Mouse (Mus musculus): ENCODE results near the gene Tns1. TPM values are rescaled to one million over a fixed set of nuclear protein-coding genes. Genes with fewer than 3 reads are reported as not detected.
A peak's percentile ranks its signal among the peaks of the same experiment; 100 is the strongest.

Gene Tns1
- polyA plus RNA-seq, 1 experiment, result 111 TPM

DNA sequence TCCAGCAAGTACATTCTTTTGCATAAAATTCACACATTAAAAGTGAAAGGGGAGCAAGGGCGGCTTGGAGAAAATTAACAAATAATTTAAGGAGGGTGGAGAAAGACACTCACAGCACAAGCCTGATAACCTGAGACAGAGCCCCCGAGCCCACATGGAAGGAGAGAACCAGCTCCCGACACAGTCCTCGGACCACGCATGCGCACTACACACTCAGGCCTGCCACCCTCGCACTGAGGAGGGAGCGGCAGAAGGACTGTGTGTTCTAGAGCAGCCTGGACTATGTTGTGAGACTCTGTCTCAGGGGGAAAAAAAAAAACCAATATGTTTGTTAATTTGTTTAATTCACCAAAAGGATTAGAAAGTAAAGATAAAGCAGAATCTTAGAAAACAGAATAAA, 17.5 kb upstream of the Tns1 start:
- H3K4me3 ChIP-seq, result no peak overlapping the region
- no peak overlapping the region for H3K4me2 ChIP-seq (ENCODE audit: low read depth)
- H3ac ChIP-seq (ENCODE audit: control insufficient read depth, insufficient read length), result no peak overlapping the region
- H3K27me3 ChIP-seq (ENCODE audit: control insufficient read depth, insufficient read depth, insufficient read length), result no peaks in the 10 kb centered on the region
- H3K79me2 ChIP-seq (ENCODE audit: control insufficient read depth, insufficient read depth), result no peaks in the 10 kb centered on the region
- H3K36me3 ChIP-seq (ENCODE audit: control insufficient read depth, insufficient read depth), result no peaks in the 10 kb centered on the region
- TF ChIP-seq SRF (IDR thresholded peaks at IDR 0.05; ENCODE audit: control insufficient read depth, insufficient read length, low read depth), result no peak
- TF ChIP-seq CEBPB (IDR thresholded peaks at IDR 0.05; ENCODE audit: insufficient read depth, poor library complexity, severe bottlenecking), result no peak
- no peak for TF ChIP-seq MYOG (IDR thresholded peaks at IDR 0.05; ENCODE audit: control insufficient read depth in 1 of 3, insufficient read depth in 1 of 3, insufficient read length in 2 of 3, low read depth in 2 of 3)
- no peak for TF ChIP-seq MAX (IDR thresholded peaks at IDR 0.05; ENCODE audit: low read depth)
- TF ChIP-seq E2F4 (IDR thresholded peaks at IDR 0.05; ENCODE audit: insufficient read depth), result no peak
- no peak for TF ChIP-seq POLR2A (IDR thresholded peaks at IDR 0.05; ENCODE audit: insufficient read length, low read depth)
- TF ChIP-seq TCF3 (IDR thresholded peaks at IDR 0.05; ENCODE audit: insufficient read length, low read depth), result no peak
- no peak for TF ChIP-seq USF1 (IDR thresholded peaks at IDR 0.05; ENCODE audit: low read depth)
- TF ChIP-seq MYOD1 (IDR thresholded peaks at IDR 0.05; ENCODE audit: control insufficient read depth in 1 of 3, insufficient read length in 2 of 3, low read depth in 2 of 3), result no peak

DNA sequence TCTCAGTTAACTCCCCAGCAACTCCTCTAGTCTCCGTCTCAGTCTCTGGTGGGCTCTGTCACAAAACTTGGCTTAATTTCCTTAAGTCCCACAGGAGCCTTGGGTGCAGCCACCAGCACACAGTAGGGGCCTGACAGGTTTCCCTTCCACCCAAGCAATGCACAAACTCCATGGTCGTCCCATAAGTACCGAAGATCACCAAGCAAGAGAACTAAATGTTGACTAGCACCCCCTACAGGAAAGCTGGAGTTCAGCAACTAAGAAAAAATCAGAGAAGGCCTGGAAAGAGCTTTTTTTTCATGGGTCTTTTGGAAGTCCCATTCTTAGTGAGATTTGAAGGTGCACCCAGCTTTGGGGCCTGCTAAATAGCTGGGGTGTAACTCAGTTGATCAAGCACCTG, 15.2 kb upstream of the Tns1 start:
- no peak overlapping the region for H3K4me2 ChIP-seq (ENCODE audit: low read depth)
- no peaks in the 10 kb centered on the region for H3K36me3 ChIP-seq (ENCODE audit: control insufficient read depth, insufficient read depth)

DNA sequence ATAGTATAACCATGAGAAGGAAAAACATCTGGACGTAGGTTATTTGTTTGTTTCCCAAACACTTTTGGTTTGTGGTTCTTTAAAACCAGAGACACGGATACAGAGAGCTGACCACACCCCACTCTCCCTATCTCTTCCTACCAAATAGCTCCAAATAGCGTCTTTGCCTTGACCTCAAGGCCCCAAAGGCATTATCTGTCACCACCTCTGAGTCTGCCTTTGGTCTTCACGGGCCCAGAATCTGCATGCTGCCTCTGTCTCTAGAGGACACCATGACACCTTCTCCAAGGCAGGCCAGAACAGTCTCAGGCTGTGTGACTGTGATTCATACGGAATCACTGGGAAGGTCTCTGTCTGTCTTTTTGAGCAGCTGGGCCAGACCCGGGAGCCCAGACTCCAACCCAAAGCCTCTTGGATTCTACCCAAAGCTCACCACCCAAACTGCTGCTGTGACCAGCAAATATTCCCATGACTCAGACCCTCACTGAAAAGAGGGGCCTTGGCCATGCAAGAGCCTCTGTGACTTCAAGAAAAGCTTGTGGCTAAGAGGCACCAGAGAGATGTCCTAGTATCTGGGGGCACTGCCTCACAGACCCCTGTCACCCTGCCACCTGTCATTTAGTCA, 11.2 kb upstream of the Tns1 start:
- peak overlapping the region; percentile 50 for H3K4me2 ChIP-seq (ENCODE audit: low read depth)
- H3K36me3 ChIP-seq (ENCODE audit: control insufficient read depth, insufficient read depth), result no peaks in the 10 kb centered on the region
- no peaks in the 10 kb centered on the region for H3K27me3 ChIP-seq (ENCODE audit: control insufficient read depth, insufficient read depth, insufficient read length)
- TF ChIP-seq REST (IDR thresholded peaks at IDR 0.05; ENCODE audit: insufficient read depth, insufficient read length), result no peak
- H3ac ChIP-seq (ENCODE audit: control insufficient read depth, insufficient read length), result no peak overlapping the region
- no peaks in the 10 kb centered on the region for H3K79me2 ChIP-seq (ENCODE audit: control insufficient read depth, insufficient read depth)
- no peak overlapping the region for H3K4me3 ChIP-seq

More for the DNA sequence above, 15.2 kb upstream of the Tns1 start:
- Histone ChIP-seq H3K27me3 (ENCODE audit: control insufficient read depth, insufficient read depth, insufficient read length) (no peaks in the 10 kb centered on the region), H3K4me3 (no peak overlapping the region), H3ac (ENCODE audit: control insufficient read depth, insufficient read length) (no peak overlapping the region), H3K79me2 (ENCODE audit: control insufficient read depth, insufficient read depth) (no peaks in the 10 kb centered on the region)
- TF ChIP-seq MYOD1 (IDR thresholded peaks at IDR 0.05; ENCODE audit: control insufficient read depth in 1 of 3, insufficient read length in 2 of 3, low read depth in 2 of 3), result no peak
- no peak for TF ChIP-seq TCF12 (IDR thresholded peaks at IDR 0.05; ENCODE audit: insufficient read depth, poor library complexity, severe bottlenecking)
- TF ChIP-seq TCF3 (IDR thresholded peaks at IDR 0.05; ENCODE audit: insufficient read length, low read depth), result no peak
- no peak for TF ChIP-seq MAX (IDR thresholded peaks at IDR 0.05; ENCODE audit: low read depth)
- TF ChIP-seq MYOG (IDR thresholded peaks at IDR 0.05; ENCODE audit: control insufficient read depth in 1 of 3, insufficient read depth in 1 of 3, insufficient read length in 2 of 3, low read depth in 2 of 3), result no peak
- TF ChIP-seq POLR2AphosphoS2 (IDR thresholded peaks at IDR 0.05; ENCODE audit: insufficient read length, low read depth), result no peak
- no peak for TF ChIP-seq E2F4 (IDR thresholded peaks at IDR 0.05; ENCODE audit: insufficient read depth)
- TF ChIP-seq CEBPB (IDR thresholded peaks at IDR 0.05; ENCODE audit: insufficient read depth, poor library complexity, severe bottlenecking), result no peak
- no peak for TF ChIP-seq SRF (IDR thresholded peaks at IDR 0.05; ENCODE audit: control insufficient read depth, insufficient read length, low read depth)
- no peak for TF ChIP-seq POLR2A (IDR thresholded peaks at IDR 0.05; ENCODE audit: insufficient read length, low read depth)
- no peak for TF ChIP-seq USF1 (IDR thresholded peaks at IDR 0.05; ENCODE audit: low read depth)
- no peak for TF ChIP-seq REST (IDR thresholded peaks at IDR 0.05; ENCODE audit: insufficient read depth, insufficient read length)

DNA sequence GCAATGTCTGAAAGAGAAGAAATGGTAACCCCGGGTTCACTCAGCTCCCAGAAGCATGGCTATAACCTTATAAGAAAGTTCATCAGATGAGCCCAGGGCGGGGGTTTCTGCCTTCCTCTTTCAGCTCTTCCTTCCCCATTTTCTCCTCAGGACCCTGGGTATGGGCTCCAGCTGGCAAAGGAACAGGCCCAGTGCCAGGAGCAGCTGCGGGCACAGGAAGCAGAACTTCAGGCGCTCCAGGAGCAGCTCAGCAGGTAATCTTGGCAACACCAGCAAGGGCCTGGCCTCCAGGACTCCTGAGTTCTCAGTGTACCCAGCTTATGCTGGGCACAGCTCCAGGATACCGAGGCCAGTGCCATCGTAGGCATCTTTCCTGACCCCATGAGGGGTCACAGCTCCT, 9.7 kb upstream of the Tns1 start:
- Histone ChIP-seq H3K36me3 (ENCODE audit: control insufficient read depth, insufficient read depth) (no peaks in the 10 kb centered on the region), H3K27me3 (ENCODE audit: control insufficient read depth, insufficient read depth, insufficient read length) (no peaks in the 10 kb centered on the region), H3K4me3 (no peak overlapping the region), H3ac (ENCODE audit: control insufficient read depth, insufficient read length) (no peak overlapping the region), H3K79me2 (ENCODE audit: control insufficient read depth, insufficient read depth) (no peaks in the 10 kb centered on the region), H3K4me2 (ENCODE audit: low read depth) (no peak overlapping the region)
- TF ChIP-seq USF1 (IDR thresholded peaks at IDR 0.05; ENCODE audit: low read depth), result no peak
- no peak for TF ChIP-seq TCF12 (IDR thresholded peaks at IDR 0.05; ENCODE audit: insufficient read depth, poor library complexity, severe bottlenecking)
- TF ChIP-seq REST (IDR thresholded peaks at IDR 0.05; ENCODE audit: insufficient read depth, insufficient read length), result no peak
- no peak for TF ChIP-seq POLR2A (IDR thresholded peaks at IDR 0.05; ENCODE audit: insufficient read length, low read depth)
- TF ChIP-seq SRF (IDR thresholded peaks at IDR 0.05; ENCODE audit: control insufficient read depth, insufficient read length, low read depth), result no peak
- TF ChIP-seq E2F4 (IDR thresholded peaks at IDR 0.05; ENCODE audit: insufficient read depth), result no peak
- TF ChIP-seq MAX (IDR thresholded peaks at IDR 0.05; ENCODE audit: low read depth), result no peak

DNA sequence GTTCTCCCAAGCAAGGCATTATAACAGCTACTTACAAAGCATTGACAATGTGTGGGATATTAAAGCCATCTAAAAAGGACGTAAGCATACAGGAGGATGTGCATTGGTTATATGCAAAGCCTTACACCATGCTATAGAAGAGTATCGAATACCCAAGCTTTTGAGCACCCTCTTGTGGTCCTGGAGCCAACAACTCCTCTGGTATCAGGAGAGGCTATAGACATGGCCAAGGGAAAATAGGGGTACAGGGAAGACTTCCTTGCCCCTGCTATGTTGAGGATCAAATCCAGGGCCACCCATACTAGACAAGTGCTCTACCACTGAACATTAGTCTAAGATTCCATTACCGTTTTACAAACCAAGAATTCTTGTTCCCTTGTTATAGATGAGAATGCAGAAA, 7.8 kb upstream of the Tns1 start:
- no peak for TF ChIP-seq MYOG (IDR thresholded peaks at IDR 0.05; ENCODE audit: control insufficient read depth in 1 of 3, insufficient read depth in 1 of 3, insufficient read length in 2 of 3, low read depth in 2 of 3)
- TF ChIP-seq POLR2AphosphoS2 (IDR thresholded peaks at IDR 0.05; ENCODE audit: insufficient read length, low read depth), result no peak
- no peak for TF ChIP-seq REST (IDR thresholded peaks at IDR 0.05; ENCODE audit: insufficient read depth, insufficient read length)
- no peak for TF ChIP-seq E2F4 (IDR thresholded peaks at IDR 0.05; ENCODE audit: insufficient read depth)
- TF ChIP-seq TCF3 (IDR thresholded peaks at IDR 0.05; ENCODE audit: insufficient read length, low read depth), result no peak
- TF ChIP-seq MAX (IDR thresholded peaks at IDR 0.05; ENCODE audit: low read depth), result no peak
- TF ChIP-seq MYOD1 (IDR thresholded peaks at IDR 0.05; ENCODE audit: control insufficient read depth in 1 of 3, insufficient read length in 2 of 3, low read depth in 2 of 3), result no peak
- no peak for TF ChIP-seq POLR2A (IDR thresholded peaks at IDR 0.05; ENCODE audit: insufficient read length, low read depth)
- TF ChIP-seq TCF12 (IDR thresholded peaks at IDR 0.05; ENCODE audit: insufficient read depth, poor library complexity, severe bottlenecking), result no peak
- TF ChIP-seq USF1 (IDR thresholded peaks at IDR 0.05; ENCODE audit: low read depth), result no peak
- TF ChIP-seq CEBPB (IDR thresholded peaks at IDR 0.05; ENCODE audit: insufficient read depth, poor library complexity, severe bottlenecking), result no peak
- TF ChIP-seq SRF (IDR thresholded peaks at IDR 0.05; ENCODE audit: control insufficient read depth, insufficient read length, low read depth), result no peak
- Histone ChIP-seq H3ac (ENCODE audit: control insufficient read depth, insufficient read length) (no peak overlapping the region), H3K4me2 (ENCODE audit: low read depth) (no peak overlapping the region), H3K36me3 (ENCODE audit: control insufficient read depth, insufficient read depth) (no peaks in the 10 kb centered on the region), H3K79me2 (ENCODE audit: control insufficient read depth, insufficient read depth) (no peaks in the 10 kb centered on the region), H3K27me3 (ENCODE audit: control insufficient read depth, insufficient read depth, insufficient read length) (no peaks in the 10 kb centered on the region), H3K4me3 (no peak overlapping the region)
